Mouse (Mus musculus) urinary bladder, postnatal 36 days (tissue): ENCODE measurements at regions not wholly inside any gene's neighbourhood (a gene's known extent, or its start where the extent isn't known, plus 50 kb on each side); places are given as distances from the start of the nearest gene placed in this dataset.

Source experiments
- DNase-seq, 2 experiments: peaks; one replicate each; pipeline ENCODE4 v3.0.0; 2022; ENCODE audit warnings: low spot score in 2 of 2, mixed read lengths in 1 of 2

DNA sequence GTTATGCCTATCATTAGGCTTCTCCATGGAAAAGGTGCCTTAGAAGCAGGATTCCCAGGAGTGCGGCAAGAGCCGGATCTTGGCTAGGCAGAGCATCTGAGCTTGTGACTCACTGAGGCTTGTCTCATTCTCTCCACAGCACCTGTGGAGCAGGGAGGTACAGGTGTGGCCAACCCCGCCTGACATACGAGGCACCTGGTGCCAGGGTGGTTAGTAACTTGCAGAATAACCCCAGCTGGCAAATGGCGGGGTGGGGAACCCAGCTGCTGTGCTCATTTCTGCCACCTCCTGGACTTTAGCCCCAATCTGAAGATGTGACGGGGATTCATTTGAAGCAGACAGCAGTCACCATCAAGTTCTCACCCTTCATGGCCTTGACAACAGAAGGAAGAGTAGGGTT lies 96.2 kb downstream of the Pdgfra start:
- DNase-seq: no peak

DNA sequence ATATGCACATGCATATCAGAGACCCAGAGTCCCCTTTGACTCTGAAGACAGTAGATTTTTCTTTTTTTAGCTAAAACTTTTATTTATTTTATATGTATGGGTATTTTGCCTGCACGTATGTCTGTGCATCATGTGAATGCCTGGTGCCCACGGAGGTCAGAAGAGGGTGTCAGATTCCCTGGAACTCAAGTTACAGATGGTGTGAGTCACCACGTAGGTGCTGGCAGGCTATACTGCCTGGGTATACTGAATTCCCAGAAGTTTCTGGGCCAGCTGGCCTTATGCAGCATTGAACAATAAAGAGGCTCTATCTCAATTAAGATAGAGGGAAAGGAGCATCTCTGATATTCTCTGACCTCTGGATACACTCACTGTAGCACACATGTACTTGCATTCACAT lies 97.6 kb downstream of the Pdgfra start:
- DNase-seq: no peak

DNA sequence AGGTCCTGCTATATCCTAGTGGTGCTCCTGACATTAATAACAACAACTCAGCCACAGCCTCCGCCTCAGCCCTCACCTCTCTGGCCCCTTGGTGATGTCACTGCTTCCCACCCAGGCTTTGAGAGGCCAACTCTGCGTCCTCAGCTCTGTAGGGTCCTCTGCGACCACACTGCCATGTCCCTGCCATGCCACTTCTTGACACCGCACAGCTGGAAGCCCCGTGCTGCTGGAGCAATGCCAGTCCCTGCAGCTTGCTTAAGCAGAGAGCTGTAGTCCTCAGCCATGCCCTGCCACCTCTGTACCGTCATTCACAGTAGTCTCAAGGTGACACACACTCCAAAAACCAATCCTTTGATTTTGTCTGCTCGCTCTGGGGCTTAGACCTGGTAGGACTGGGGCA lies 101.3 kb downstream of the Pdgfra start:
- DNase-seq: no peak

DNA sequence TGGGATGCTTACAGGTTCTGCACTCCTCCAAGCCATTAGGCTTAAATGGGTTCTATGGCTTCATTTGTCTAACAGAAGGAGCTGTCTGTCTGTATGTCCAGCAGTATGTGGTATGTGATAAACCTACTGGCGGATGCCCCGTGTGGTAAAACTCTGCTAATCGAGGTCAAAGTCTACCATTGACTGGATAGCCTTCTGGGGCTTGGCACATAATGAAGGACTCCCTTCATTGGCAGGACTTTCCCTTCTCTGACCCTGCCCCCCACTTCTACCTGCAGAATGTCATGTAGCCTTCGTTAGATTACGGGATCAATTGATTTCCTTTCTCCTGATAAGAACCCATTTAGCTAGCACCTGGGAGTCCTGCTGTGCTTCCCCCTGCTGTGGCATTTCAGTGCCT lies 101.7 kb downstream of the Pdgfra start:
- DNase-seq: no peak

DNA sequence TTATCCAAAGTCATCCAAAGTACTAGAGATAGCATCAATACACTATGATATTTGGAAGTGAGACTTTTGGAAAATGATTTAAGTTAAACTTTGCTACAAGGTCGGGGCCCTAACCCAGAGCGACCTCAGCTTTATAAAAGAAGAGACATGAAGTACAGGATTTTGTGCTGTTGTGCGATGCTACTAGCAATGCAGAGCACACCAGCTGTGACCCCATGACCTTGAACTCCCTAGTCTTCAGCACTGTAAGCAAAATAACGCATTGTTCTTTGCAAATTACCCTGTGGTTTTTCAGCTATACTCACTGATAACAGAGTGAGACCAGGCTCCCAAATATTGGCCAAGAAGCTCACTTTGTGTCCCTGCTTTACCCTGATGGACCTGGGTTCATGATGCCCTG lies 104.1 kb downstream of the Pdgfra start:
- DNase-seq: no peak

DNA sequence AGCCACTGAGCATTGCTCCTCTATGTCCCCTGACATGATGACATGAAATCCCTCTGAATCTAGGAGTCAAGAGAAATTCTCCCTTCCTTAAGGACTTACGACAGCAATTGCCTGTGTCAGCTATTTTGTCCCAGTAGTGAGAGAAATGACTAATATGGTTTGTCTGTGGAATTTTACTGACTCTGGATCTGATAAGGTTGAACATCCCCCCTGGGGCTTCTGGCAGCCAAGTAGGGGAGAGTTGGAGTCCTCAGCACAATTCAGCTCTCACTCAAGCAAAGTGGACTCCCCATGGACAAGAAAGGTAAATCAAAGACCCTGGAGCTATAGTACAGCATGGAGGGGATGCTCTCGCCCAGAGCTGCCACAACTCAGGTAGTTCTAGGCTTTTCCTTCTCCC lies 105.0 kb downstream of the Pdgfra start:
- no peak for DNase-seq

DNA sequence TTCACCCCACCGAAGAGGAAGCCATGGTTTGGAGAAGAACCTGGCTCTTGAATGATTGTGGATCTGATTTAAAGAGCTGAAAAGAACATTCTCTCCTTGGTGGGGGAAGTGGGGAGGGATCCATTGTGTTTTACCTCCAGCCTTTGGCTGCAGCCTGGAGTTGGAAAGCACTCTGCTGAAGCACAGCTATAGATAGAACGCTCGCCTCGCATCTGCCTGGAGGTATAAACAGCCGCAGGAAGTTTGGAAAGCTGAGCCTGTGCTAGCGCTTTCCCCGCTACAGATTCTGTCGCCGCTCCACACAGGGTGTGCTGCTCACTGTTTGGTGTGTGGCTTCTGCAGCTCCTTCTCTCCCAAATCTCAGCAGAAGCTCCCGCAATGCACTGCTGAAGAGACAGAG lies 108.2 kb downstream of the Pdgfra start:
- no peak for DNase-seq

DNA sequence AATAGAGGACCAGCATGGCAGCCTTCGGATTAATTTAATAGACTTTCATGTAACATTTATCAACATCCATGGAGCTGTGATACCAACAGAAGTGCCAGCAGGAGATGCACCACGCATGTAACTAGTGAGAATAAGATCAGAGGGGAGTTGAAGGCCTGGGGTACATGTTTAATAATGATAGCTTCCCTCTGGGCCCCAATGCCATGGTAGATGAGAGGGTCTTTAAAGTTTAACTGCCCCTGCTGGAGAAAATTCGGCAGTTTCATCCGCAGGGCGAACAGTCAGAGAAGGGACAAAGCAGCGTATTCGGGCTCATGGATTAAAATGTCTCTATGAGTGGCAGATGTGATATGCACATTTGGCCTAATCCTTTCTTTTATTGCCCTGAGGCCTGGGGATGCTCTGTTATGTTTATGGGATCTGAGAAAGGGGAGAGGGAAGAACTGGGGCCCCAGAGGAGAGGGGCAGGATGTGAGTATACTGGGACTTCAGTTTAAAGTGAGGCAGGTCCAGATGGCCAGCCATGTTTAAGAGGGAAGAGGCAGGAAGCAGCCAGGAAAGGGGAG lies 114.1 kb downstream of the Pdgfra start:
- no peak for DNase-seq

DNA sequence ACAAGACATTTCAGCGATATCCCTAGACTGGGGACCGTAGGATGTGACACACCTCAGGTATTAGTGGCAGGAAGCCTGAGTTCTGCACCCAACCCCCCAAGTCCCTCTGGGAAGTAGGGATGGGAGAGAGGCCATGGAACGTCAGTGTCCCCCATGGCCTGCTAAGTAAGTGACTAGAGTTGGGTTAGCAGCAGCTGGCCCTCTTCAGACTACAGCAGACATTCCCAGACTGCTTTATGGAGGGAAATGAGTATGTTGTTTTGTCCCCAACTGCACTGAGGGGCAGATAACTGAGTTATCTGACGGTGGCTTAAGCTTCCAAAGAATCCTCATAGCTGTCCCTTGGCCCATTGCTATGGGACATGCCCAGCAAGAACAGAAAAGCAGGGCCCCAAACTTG lies 114.8 kb downstream of the Pdgfra start:
- no peak for DNase-seq

DNA sequence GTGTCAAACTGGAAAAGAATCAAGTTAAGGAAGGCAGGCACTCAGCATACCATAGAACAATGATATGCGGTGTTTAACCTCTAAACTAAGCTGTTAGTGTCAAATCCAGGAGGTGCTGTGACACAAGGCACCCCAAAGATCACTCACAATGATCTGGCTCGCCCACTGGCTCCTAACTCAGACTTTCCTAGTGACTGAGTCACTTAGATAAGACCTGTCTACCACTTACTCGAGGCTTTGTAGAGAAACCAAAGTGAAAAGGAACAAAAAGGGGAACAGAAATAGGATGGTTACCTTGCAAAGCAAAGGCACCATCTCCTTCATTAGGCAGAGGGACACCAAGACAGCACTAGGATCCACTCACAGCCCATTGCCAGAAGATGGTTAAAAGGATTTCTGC lies 115.7 kb downstream of the Pdgfra start:
- no peak for DNase-seq

DNA sequence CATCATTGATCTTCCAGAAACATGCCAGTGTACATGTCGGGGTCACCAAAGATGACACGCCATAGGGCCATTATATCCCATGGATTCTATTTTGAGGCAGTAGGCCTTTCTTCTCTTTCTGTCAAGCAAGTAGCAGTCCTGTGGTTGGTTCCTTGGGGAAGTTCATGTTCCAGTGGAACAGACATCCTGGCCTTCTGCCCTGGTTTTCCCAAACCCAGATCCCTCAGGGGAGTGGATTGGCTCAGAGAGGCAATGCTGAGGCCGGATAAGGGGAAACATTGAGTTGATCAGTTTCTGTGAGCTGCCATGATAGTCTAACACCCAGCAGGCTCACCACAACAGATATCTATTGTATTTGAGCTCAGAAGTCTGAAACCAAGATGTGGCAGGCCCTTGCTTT lies 125.9 kb downstream of the Pdgfra start:
- peak in 1 of 2 experiments; percentile 9 for DNase-seq

DNA sequence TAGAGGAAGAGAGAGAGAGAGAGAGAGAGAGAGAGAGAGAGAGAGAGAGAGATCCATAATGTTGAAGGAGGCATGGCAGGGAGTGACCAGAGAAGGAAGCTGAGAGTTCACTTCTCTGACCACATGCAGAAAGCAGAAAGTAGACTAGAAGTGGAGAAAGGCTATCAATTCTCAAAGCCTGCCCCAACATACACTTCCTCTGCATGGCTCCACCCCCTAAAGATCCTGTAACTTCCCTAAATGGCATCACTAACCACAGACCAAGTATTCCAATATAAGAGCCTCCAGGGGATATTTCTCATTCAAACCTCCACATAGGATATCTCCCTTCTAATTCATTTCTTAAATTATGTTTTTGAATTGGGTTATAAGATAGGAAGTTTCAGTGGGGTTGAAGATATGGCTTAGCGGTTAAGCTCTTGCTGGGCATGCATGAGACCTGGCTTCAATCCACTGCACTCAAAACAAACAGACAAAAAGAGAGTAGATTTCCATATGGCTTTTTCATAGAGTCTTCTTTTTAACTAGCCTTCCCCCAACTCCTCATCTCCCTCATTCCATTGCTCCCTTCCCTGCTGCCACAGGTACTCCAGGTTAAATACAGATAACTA lies 127.6 kb downstream of the Pdgfra start:
- DNase-seq: no peak

DNA sequence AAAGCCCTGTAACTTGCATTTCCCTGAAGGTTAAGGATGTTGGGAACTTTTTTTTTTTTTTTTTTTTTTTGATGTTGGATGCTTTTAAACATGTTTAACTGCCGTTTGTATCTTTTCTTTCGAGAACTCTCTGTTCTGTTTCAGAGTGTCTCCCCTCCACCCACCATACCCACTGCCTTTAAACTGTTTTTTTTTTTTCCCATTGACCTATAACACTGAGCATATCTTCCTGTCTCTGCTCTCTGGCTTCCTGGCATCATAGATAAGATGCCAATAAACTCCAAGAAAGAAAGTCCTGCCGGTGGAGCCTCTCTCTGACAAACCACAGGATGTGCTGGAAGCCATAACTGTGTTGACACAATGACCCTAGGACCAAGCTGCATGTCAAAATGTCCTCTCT lies 128.6 kb downstream of the Pdgfra start:
- DNase-seq: no peak

DNA sequence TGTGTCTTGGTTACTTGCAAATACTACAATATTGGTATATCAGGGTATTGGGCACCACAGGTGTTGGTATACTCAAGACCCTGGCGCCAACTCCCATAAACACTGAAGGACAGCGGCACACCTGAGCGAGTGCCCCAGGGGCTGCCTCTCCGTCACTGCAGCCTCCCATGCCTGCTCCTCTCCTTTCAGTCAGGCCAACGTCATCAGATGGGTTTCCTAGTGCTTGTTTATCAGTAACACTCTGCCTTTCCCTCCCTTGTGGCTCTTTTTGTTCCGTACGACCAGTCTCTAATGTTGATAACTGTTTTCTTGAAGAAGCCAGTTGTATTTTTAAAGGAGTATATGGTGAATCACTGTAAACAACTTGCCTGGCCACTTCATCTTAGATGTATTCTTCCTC lies 129.4 kb downstream of the Pdgfra start:
- no peak for DNase-seq

DNA sequence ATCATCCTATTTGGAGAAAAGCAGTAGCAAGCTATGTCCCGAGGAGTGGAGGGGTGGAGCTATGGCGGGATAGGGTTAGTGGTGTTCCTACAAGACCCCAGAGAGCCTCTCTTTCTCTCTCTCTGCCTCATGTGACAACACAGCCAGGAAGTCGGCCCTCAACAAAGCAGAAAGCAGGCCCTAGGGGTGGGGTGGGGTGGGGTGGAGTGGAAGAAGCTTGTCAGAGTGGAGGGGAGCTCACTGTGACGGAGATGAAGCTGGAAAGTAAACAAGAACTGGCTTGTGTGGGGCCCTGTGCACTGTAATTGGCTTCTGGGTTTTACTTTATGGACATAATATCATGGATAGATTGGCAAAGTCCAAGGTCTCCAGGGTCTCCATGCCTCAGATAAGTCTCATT lies 130.5 kb downstream of the Pdgfra start:
- DNase-seq: no peak

DNA sequence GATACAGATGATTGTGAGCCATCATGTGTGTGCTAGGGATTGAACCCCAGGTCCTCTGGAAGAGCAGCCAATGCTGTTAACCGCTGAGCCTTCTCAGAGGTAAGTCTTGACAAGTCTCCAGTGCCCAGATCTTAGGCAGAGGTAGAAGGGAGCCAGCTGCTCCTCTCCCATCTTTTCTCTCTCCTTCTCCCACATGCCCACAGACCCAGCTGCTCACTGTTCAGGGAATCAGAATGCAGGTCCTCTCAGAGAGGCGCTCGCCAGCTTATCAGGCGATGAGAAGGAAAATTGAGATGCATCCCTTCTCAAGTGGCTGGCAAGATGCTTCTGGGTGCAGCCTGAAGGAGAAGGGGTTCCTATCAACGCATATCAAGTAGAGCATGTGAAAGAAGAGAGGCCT lies 131.7 kb downstream of the Pdgfra start:
- DNase-seq: no peak

DNA sequence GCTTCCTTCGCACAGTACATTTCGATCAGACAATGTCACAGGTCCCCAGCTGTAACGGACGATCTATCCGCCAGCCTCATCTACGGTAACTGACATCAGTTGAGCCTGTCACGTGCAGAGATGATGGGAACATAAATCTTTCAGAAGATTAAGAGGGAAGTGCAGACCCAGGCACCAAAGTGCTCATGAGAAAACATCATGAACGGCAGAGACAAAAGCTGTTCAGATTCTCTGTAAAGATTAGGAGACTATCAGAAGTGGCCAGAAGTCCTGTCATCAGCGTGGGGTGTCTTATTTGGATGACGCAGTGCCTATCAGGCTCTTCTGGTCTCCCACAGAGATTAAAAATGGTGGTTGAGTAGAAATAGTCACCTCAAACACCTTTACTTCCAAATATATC lies 133.9 kb downstream of the Pdgfra start:
- DNase-seq: no peak

DNA sequence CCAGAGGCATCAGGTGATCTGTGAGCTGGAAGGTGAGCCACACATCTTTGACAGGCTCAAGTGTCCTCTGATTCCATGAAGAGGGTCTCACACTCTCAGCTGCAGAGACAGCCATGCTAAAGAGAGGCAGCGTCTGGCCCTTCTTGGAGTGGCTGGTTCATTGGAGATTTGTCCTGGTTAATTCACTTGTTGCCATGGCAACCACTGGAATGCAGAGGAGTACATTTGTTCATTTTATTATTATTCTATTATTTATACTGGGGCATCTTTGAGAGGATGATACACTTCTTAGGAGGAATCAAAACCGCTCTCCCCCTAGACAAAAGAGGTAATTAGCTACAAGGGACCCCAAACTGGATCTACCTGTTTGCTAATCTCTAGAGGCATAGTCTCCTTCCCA lies 143.6 kb downstream of the Pdgfra start:
- no peak for DNase-seq

DNA sequence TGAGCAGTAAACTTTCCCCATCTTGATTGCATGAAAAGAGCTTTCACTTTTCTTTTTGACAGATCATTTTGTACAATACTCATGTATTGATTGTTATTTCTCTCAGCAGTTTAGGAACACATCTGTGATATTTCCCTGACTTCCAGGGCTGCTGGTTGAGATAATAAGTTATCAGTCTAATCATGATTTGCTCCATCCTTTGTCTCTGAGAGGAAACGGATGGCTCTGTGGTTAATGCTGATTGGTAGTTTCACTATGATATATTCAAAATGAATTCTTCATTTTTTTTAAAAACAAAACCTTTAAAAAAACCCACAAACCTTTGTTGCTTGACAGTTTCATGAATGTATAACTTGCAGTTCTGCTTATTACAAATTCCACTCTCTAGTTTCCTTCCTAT lies 160.8 kb downstream of the Pdgfra start:
- DNase-seq: no peak

DNA sequence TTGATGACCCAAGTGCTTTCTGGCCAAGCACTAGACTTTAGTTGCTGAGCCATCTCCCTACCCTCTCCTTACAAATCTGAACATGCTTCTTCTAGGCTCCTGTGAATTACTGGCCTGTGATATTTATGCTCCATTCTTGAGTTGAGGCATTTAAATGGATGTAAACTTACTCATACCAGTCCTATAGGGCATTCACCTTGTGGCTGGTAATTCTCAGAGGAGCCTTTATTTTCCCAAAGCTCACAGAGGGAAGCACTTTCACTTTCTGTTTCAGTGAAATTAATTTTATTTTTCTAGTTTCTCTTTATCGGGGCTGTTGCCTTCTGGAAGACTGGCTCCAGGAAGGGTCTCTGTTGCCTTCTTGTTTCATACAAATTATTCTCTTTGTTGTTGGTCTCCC lies 163.9 kb downstream of the Pdgfra start:
- no peak for DNase-seq

DNA sequence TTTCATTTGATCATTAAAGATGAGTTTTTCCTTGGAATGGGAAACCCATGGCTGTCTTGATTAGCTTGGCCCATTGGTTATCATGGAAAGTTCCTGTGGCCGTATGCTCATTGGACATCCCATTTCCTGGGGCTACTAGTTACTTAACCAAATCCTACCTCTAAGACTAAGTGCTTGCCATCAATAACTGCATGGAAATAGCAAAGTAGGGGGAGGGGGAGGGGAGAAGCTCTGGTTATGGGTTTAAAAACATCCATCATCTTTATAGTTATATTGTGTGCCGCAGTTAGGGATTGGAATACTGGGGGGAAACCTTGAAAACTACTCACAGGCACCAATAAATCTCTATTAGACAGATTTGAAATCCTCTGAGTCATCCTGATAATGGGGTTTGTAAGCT lies 168.4 kb downstream of the Pdgfra start:
- DNase-seq: no peak

DNA sequence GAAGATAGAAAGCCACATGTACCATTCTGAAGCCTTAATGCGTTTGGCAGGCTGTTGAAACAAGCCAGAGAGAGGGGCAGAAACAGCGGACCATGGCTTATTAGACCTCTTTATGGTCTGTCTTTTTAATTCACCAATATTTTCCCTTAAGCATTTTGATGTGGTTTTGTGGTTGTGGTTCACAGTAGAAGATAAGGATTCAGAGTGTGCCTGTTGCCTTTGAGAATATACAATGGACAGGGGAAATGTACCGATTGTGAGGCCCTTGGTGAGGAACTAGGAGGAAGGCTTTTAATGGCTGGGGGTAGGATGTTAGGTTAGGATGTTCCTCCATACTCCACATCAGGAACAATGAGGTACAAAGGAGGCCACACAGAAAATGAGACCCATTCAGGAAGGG lies 182.0 kb downstream of the Pdgfra start:
- DNase-seq: no peak

DNA sequence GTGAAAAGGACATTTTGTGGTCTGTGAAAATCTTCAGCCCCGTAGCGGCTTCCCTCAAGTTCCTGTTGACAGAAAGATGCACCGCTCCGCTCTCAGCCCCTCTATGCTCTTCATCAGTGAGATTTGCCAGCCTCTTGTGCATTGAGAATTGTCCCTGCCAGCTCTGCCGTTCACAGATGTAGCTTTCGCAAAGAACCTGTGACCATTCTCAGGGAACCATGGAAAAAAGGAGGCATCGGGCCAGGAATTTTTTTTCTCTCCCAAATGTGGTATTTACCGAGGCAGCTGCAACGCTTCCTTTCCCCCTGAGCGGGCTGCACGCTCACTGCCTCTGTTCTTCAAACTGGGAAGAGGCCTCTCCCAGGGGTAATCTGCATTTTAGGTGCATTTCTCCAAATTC lies 184.4 kb downstream of the Pdgfra start:
- no peak for DNase-seq

DNA sequence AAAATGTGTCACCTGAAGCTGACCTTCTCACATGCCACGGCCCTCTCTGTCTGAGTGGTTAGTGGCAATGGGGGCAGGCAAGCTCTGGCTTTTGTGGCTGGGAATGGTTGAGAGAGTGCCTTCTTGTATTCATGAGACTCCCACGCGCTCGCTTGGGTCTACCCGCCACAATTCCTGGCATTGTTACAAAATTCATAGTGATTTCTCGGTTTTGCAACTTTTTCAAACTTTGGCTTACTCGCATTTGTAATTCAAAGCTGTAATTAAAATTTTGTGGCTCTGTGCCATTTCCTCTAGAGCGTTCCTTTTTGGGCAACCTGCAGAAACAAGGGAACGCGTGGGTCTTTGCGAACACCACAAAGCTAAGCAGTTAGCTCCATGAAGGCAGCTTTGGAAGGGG lies 186.3 kb downstream of the Pdgfra start:
- DNase-seq: no peak
